Mouse (Mus musculus) CD4-positive, CD25-positive, alpha-beta regulatory T cell, adult 2 months (primary cell): ENCODE measurements at regions not wholly inside any gene's neighbourhood (a gene's known extent, or its start where the extent isn't known, plus 50 kb on each side); places are given as distances from the start of the nearest gene placed in this dataset.

Experiments
- DNase-seq: peaks from one replicate; pipeline ENCODE4 v3.0.0-alpha.2; 2012; ENCODE audit warnings: low read depth, low spot score

- DNase-seq, result no peak
Measured at GRCm38 (mm10) chr9:112608932-112609331, 373.2 kb upstream of the Arpp21 start.

- no peak for DNase-seq
Measured at GRCm38 (mm10) chr9:112607221-112607620, 371.5 kb upstream of the Arpp21 start.

DNA sequence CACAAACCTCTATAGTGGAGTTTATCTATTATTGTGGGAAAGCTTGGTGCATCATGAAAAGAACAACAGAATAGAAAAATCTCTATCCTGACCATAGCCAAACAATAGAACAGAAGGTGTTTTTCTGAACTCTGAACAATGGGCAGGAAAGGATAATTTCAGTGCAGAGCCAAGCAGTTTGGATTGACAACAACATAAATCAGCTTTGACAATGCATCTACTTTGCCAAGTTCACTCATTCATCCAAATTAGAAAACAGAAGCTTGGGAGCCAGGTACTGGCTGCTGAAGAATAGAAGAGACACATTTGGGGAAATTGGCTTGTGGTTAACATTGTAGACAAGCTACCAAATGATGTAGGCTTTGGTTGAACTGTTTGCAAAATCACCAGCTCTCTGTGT, 360.0 kb upstream of the Arpp21 start:
- DNase-seq, result no peak

GRCm38 (mm10) chr9:112590241-112590640, 354.5 kb upstream of the Arpp21 start:
- DNase-seq, result no peak

GRCm38 (mm10) chr9:112573316-112573715, 337.6 kb upstream of the Arpp21 start:
- DNase-seq, result no peak

DNA sequence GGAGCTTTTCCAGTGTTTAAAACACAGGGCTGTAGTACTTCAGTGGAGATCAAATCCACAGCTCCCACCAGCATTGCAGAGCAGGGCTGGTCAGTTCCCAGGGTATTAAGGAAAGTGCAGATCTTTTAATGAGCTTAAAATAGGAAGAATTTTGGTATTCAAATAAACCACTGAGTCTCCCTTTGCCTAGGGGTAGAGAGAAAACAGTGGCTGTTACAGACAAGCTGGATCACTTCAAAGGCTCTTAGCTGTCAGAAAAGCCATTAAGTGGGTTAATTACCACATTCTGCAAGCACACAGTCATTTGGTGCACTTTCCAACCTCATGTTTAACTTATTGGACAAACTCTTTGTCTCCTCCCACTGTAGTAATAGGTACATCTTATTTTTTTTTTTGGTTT, 325.6 kb upstream of the Arpp21 start:
- no peak for DNase-seq

- no peak for DNase-seq
Measured at GRCm38 (mm10) chr9:112560226-112560625, 324.5 kb upstream of the Arpp21 start.

DNA sequence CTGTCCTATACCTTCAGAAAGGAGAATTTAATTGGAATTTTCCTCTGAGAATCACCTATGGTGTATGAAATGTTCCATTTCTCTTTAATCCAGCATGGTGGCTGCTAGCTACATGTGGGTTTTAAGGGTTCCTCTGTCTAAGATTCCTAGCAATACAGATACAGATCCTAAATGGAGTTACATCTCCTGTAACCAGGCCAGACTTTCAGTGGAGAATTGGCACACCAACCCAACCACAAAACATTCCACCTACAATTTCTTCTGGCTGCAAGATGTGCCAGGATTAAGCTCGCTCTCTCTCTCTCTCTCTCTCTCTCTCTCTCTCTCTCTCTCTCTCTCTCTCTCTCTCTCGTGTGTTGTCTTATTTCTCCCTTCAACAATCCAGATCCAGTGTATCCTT, 302.2 kb upstream of the Arpp21 start:
- no peak for DNase-seq

GRCm38 (mm10) chr9:112525377-112525776, 289.6 kb upstream of the Arpp21 start:
- DNase-seq, result no peak

- DNase-seq, result no peak
Measured at GRCm38 (mm10) chr9:112523251-112523650, 287.5 kb upstream of the Arpp21 start.

DNA sequence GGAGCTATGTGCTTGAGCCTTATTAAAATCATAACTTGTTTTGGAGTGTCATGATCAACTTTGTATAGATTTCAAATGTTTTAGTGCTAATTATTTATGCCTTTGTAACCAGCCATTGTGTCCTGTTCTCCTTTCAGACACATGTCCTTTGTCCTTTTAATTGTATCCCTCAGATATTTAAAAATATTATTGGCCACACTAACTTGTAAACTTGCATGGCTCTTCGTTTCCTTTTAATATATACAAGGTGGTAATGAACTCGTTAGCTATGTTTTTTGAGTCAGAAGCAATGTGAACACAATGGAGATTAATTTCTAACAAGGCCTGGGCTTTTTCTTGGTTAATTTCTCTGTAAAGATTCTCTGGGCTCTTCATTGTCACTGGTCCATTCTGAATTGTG, 275.0 kb upstream of the Arpp21 start:
- DNase-seq, result no peak

- DNase-seq, result no peak
Measured at GRCm38 (mm10) chr9:112506871-112507270, 271.1 kb upstream of the Arpp21 start.

DNA sequence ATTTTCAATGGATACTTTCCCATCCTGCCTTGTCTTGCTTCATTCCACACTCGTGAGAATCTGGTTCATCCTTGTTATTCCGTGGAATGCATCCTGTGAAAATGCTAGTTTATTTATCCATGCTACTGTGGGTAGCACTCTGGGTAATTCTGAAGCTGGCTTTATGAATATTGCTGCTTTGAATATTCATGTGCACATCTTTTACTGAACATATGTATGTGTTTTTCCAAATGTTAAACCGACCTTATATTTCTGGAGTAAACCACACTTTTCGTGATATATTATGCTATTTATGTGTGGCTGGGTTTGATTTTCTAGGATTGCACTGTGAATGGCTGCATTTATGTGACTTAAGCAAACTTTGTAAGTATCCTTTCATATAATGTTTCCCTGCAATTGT, 262.9 kb upstream of the Arpp21 start:
- no peak for DNase-seq

DNA sequence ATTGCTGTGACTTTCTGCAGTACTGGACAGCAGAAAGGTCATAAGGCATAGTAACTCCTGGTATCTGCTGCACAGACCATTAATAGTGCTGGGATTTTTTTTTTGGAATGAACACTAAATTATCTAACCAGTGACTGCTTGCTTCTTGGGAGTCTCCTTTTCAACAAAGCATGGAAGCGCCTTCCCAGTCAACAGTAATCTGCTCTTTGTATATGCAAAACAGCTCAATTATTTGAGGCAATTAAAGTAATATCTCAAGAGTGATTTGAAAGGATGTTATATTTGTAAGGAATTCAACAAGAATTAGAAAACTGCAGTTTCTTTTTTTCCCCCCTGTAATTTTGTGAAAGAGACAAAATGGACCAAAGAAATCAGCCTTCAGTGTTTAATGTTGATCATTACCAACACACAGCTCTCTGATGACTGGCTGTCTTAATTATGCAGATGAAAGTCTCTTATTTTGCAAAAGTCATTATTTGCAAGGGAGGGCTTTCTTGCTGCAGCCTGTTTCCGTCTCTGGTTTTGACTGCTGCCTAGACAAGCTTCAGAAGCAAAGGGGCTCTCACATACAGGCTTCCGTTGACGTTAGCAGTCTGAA, 260.3 kb upstream of the Arpp21 start:
- DNase-seq, result no peak

DNA sequence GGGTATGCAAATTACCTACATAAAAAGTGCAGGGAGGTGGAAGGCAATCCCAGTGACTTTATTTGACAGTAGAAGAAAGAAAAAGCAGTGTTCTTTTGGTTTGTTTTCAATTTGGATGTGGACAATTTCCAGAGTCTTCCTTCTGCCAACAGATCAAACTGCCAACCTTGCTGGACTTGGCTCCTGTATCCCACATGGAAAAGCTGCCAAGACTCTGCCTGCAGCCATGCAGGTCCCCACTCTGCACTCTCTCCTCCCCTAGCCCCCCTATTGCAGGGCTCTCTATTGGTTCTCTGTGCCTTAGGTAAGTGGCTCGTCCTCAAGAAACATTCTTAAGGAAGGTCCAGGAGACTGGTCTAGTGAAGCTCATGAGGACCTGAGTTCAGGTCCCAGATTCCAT, 255.2 kb upstream of the Arpp21 start:
- DNase-seq, result no peak

DNA sequence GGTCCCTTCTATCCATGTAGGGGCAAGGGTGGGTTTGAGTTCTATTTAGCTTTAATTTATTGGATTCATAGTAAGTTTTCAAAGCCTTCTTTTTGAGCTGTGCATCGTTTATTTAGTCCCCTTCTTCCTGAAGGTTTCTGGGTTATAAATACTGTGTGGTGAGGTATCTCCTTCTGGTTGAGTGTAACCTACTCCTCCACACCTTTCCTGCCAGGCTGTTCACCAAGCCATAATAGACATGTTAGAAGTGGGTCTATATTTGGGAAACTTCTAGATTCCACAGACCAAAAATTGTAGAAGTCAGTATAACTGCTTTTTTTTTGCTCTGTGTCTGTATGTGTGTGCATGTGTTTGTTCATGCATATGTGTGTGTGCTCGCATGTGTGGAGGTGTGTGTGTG, 240.9 kb upstream of the Arpp21 start:
- no peak for DNase-seq

DNA sequence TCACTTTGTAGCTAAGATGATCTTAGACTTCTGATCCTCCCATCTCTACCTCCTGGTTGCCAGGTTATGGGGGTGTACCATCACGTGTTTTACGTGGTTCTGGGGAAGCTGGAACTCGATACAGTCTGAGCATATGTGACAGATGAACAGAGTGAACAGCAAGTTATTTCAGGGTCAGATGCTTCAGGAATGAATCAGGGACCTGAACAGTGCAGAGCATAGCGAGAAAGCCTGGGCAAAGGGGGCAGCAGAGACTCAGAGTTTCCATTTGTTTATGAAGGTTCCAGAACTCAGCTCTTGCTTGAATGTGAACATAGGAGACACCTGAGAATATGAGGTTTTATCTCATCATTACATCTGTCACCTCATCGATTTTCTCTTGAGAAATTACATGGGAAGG, 221.9 kb upstream of the Arpp21 start:
- DNase-seq, result no peak

DNA sequence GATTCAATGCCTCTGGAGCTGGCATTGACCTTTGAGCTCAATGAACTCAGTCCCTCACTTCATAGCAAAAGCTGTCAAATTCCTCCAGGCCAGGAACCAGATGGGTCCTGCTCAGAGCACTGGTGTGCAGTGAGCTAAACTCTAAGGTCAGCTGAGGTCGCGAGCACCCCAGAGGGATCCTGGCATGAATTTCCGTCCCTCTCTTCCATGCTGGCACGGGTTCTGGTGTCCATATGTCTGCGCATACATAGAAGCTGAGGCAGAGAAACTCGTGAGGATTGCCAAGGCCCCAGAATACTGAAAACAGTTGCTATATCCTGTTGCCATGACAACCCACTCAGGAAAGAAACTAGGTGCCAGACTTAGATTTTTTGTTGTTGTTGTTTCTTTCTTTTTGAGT, 219.0 kb upstream of the Arpp21 start:
- DNase-seq, result no peak

DNA sequence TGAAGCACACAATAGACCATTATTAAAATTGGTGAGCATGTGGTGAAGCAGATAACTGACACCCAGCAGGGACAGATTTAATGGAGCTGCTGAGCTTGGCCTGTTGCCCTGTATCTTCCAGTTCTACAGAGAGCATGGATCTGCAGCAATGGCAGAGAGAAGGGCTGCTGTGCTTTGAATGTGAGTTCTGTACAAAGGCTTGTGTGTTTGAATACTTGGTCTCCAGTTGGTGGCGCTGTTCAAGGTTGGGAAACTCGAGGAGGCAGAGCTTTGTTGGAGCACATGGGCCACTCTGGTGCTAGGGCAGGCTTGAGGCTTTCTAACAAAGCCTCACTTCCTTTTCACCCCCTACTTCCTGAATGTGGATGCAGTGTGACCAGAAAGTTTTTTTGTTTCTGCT, 211.8 kb upstream of the Arpp21 start:
- peak; percentile 5 for DNase-seq

GRCm38 (mm10) chr9:112446981-112447380, 211.2 kb upstream of the Arpp21 start:
- DNase-seq, result no peak

DNA sequence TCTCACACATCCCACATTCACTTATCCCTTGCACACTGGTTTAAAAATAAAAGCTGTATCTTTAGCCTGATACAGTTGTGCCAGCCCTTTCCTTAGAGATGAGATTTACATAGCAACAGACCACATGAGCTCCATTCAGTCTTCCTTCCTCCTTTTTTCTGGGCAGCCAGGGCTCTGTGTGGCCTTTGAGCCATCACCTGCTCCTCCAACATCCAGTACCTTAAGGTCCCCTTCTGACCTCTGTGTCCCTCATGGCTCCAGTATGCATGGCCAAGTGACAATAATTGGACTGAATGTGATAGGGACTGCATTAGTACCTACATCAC, 210.3 kb upstream of the Arpp21 start:
- no peak for DNase-seq

DNA sequence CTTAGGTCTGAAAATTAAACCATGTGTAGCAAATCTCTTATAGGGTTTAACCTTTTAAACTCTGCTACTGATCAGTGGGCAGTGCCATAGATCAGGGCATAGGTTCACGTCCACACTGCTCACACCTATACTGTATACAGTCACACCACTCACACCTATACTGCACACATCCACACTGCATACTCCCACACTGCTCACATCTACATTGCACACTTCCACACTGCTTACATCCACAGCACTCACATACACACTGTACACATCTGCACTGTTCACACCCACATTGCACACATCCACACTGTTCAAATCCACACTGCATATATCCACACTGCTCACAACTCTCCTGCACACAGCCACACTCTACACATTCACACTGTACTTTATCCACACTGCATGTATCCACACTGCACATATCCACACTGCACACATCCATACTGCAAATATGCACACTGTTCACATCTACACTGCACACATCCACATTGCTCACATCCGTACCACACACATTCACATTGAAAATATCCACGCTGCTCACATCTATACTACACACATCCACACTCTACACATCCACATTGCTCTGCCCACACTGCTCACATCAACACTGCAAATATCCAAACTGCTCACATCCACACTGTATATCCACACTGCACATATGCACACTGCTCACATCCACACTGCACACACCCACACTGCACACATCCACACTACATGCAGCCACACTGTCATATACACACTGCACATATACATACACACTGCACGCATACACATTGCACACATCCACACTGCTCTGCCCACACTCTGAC, 209.7 kb upstream of the Arpp21 start:
- no peak for DNase-seq

GRCm38 (mm10) chr9:112444220-112444619, 208.5 kb upstream of the Arpp21 start:
- DNase-seq, result no peak

- DNase-seq, result no peak
Measured at GRCm38 (mm10) chr9:112436094-112436493, 200.4 kb upstream of the Arpp21 start.
